14 mouse cellular contexts compared by ENCODE assay signal in genomic region chr4:29133404-29134307, GRCm38 (mm10).
A peak's percentile ranks its signal among the peaks of the same experiment; 100 is the strongest.
DNase-seq lines count a peak whose midpoint lies in the region; ATAC-seq lines count a peak whose summit lies in the region.
"Had no signal": no experiment of that assay in that cellular context is flagged by ENCODE, and none has a peak within 500 bp of the region (broad histone marks: within the 10 kb centered on the region; RNA-seq: fewer than 3 reads in every experiment).

No protein-coding gene starts in this region.

- no peaks in the 10 kb centered on the region for H3K36me3 ChIP-seq in heart, embryonic 16.5 days (ENCODE audit: control insufficient read depth, insufficient read depth)
- no peaks in the 10 kb centered on the region for H3K36me3 ChIP-seq in lung, embryonic 16.5 days (ENCODE audit: control insufficient read depth, insufficient read depth, low read length)
- no peaks in the 10 kb centered on the region for H3K36me3 ChIP-seq in intestine, embryonic 16.5 days (ENCODE audit: control insufficient read depth, insufficient read depth, low read length)
- no peaks in the 10 kb centered on the region for H3K36me3 ChIP-seq in neural tube, embryonic 13.5 days
- H3K36me3 ChIP-seq: hindbrain, embryonic 15.5 days had no signal

- no peaks in the 10 kb centered on the region for H3K9me3 ChIP-seq in heart, embryonic 16.5 days (replicated peaks; ENCODE audit: control insufficient read depth, low read length)
- H3K9me3 ChIP-seq in lung, embryonic 16.5 days (ENCODE audit: control insufficient read depth, low read length): no peaks in the 10 kb centered on the region
- H3K9me3 ChIP-seq in intestine, embryonic 16.5 days (ENCODE audit: control insufficient read depth, low read length): no peaks in the 10 kb centered on the region
- no peaks in the 10 kb centered on the region for H3K9me3 ChIP-seq in neural tube, embryonic 13.5 days
- H3K9me3 ChIP-seq: hindbrain, embryonic 15.5 days; megakaryocyte, embryonic 14.5 days had no signal

- 0 out of 2 replicates have a peak overlapping the region, but pooled peaks have one; percentile 8 for H3K4me3 ChIP-seq in heart, embryonic 16.5 days (ENCODE audit: low read length)
- H3K4me3 ChIP-seq in lung, embryonic 16.5 days (ENCODE audit: low read length): peak overlapping the region; percentile 6
- H3K4me3 ChIP-seq in intestine, embryonic 16.5 days (ENCODE audit: low read length): peak overlapping the region; percentile 6
- H3K4me3 ChIP-seq in neural tube, embryonic 13.5 days: no peak overlapping the region
- H3K4me3 ChIP-seq: hindbrain, embryonic 15.5 days; megakaryocyte, embryonic 14.5 days had no signal

- H3K27ac ChIP-seq in heart, embryonic 16.5 days (ENCODE audit: low read length): no peak overlapping the region
- H3K27ac ChIP-seq in lung, embryonic 16.5 days (ENCODE audit: low read length): peak overlapping the region; percentile 82
- H3K27ac ChIP-seq in intestine, embryonic 16.5 days (ENCODE audit: low read length): 0 out of 2 replicates have a peak overlapping the region, but pooled peaks have one; percentile 27
- H3K27ac ChIP-seq in neural tube, embryonic 13.5 days (replicated peaks): no peak overlapping the region
- H3K27ac ChIP-seq: hindbrain, embryonic 15.5 days had no signal

- H3K27me3 ChIP-seq in heart, embryonic 16.5 days (ENCODE audit: control insufficient read depth, insufficient read depth, low read length): no peaks in the 10 kb centered on the region
- no peaks in the 10 kb centered on the region for H3K27me3 ChIP-seq in lung, embryonic 16.5 days (ENCODE audit: control insufficient read depth, insufficient read depth, low read depth, low read length)
- H3K27me3 ChIP-seq in intestine, embryonic 16.5 days (replicated peaks; ENCODE audit: control insufficient read depth, insufficient read depth, low read length): no peaks in the 10 kb centered on the region
- no peaks in the 10 kb centered on the region for H3K27me3 ChIP-seq in neural tube, embryonic 13.5 days
- H3K27me3 ChIP-seq: CH12.LX; hindbrain, embryonic 15.5 days; megakaryocyte, embryonic 14.5 days had no signal

- DNase-seq in heart, postnatal 14 days: no peak
- no peak for DNase-seq in lung, postnatal 14 days
- no peak for DNase-seq in spleen, postnatal 10 days (ENCODE audit: low spot score in 2 of 2)
- DNase-seq in layer of hippocampus, postnatal 10 days (ENCODE audit: low spot score in 2 of 2): no peak
- DNase-seq: cerebellum, adult 9-10 months; gastrocnemius, postnatal 25 days; right cerebral cortex, postnatal 4 days had no signal

- H3K4me1 ChIP-seq in heart, embryonic 16.5 days (ENCODE audit: control insufficient read depth, insufficient read depth, low read length): peaks cover 6% of the 10 kb centered on the region
- peaks cover 6% of the 10 kb centered on the region; the same call in 1 of the 2 replicates for H3K4me1 ChIP-seq in lung, embryonic 16.5 days (replicated peaks; ENCODE audit: control insufficient read depth, insufficient read depth, low read length)
- H3K4me1 ChIP-seq in intestine, embryonic 16.5 days (ENCODE audit: control insufficient read depth, insufficient read depth, low read length): peaks cover 10% of the 10 kb centered on the region; the same call in 1 of the 2 replicates
- H3K4me1 ChIP-seq in neural tube, embryonic 13.5 days (replicated peaks): peaks cover 13% of the 10 kb centered on the region
- H3K4me1 ChIP-seq: hindbrain, embryonic 15.5 days; megakaryocyte, embryonic 14.5 days had no signal

- no peak overlapping the region for H3K9ac ChIP-seq in heart, embryonic 16.5 days (ENCODE audit: low read length)
- 0 out of 2 replicates have a peak overlapping the region, but pooled peaks have one; percentile 19 for H3K9ac ChIP-seq in lung, embryonic 16.5 days (ENCODE audit: low read length)
- no peak overlapping the region for H3K9ac ChIP-seq in intestine, embryonic 16.5 days (ENCODE audit: low read depth, low read length)
- no peak overlapping the region for H3K9ac ChIP-seq in neural tube, embryonic 13.5 days
- H3K9ac ChIP-seq: hindbrain, embryonic 15.5 days had no signal

- 56% methylated on average over 21 of the region's 21 CpGs for WGBS in heart, embryonic 16.5 days
- WGBS in lung, embryonic 16.5 days: 44% methylated on average over 21 of the region's 21 CpGs
- WGBS in intestine, embryonic 16.5 days: 37% methylated on average over 21 of the region's 21 CpGs
- WGBS in neural tube, embryonic 13.5 days: 35% methylated on average over 21 of the region's 21 CpGs

- peak overlapping the region; percentile 50 for H3K4me2 ChIP-seq in heart, embryonic 16.5 days (ENCODE audit: low read depth, low read length)
- peak overlapping the region; percentile 41 for H3K4me2 ChIP-seq in lung, embryonic 16.5 days (ENCODE audit: low read depth, low read length)
- peak overlapping the region; percentile 34 for H3K4me2 ChIP-seq in intestine, embryonic 16.5 days (ENCODE audit: low read depth, low read length)
- H3K4me2 ChIP-seq in neural tube, embryonic 13.5 days: peak overlapping the region; percentile 29
- H3K4me2 ChIP-seq: hindbrain, embryonic 15.5 days had no signal

- intact Hi-C loops in heart, postnatal 14 days (cut with DNase I): no loop called here

- ATAC-seq in heart, embryonic 16.5 days (replicated peaks; ENCODE audit: extremely low read depth, insufficient read depth, low FRiP score): no peak
- peak; percentile 85 for ATAC-seq in lung, embryonic 16.5 days (ENCODE audit: low read depth)
- ATAC-seq in intestine, embryonic 16.5 days: peak; percentile 85
- ATAC-seq in neural tube, embryonic 13.5 days (ENCODE audit: low read depth): peak; percentile 53; the same call in 1 of the 2 replicates

Comparison
In these comparisons a context has a peak if more than half of its experiments do, and no peak if none do; other contexts are left out.
1. H3K27ac ChIP-seq: peak in lung, embryonic 16.5 days (single experiment) and intestine, embryonic 16.5 days (single experiment); none in heart, embryonic 16.5 days (single experiment) and neural tube, embryonic 13.5 days (single experiment).
2. Peak in every context shown above with its lines, with median percentiles within 50 percentile points of each other: H3K4me2 ChIP-seq.